Mouse (Mus musculus) heart, embryonic 11.5 days (tissue): ENCODE measurements around the gene Nr1h3. TPM values are rescaled to one million over a fixed set of nuclear protein-coding genes. Genes with fewer than 3 reads are reported as not detected.

Experiments used
- ATAC-seq: fragments of 200-750 bp; cut with Nextera tagmentation; replicated peaks from 2 replicates; pipeline ENCODE4 v1.8.0; 2017; ENCODE audit warnings: moderate library complexity; ENCODE audit not compliant: insufficient number of reproducible peaks, low FRiP score, low TSS enrichment
- H3K27ac ChIP-seq: fragments of 300-500 bp; sonication (generic); 2 replicates; pipeline ENCODE4 v1.5.1; 2014; ENCODE audit warnings: mild to moderate bottlenecking, low read depth, low read length
- H3K27me3 ChIP-seq: fragments of 300-500 bp; sonication (generic); 2 replicates; pipeline ENCODE4 v1.6.1; 2014; ENCODE audit warnings: mild to moderate bottlenecking, low read length, mixed read lengths; ENCODE audit not compliant: control insufficient read depth, insufficient read depth
- H3K36me3 ChIP-seq: fragments of 300-500 bp; sonication (generic); 2 replicates; pipeline ENCODE4 v1.6.1; 2014; ENCODE audit warnings: mild to moderate bottlenecking, low read length, moderate library complexity, mixed read lengths; ENCODE audit not compliant: control insufficient read depth, insufficient read depth
- H3K4me1 ChIP-seq: fragments of 300-500 bp; sonication (generic); 2 replicates; pipeline ENCODE4 v1.6.1; 2014; ENCODE audit warnings: low read length; ENCODE audit not compliant: control insufficient read depth, insufficient read depth
- H3K4me2 ChIP-seq: fragments of 300-500 bp; sonication (generic); 2 replicates; pipeline ENCODE4 v1.6.1; 2014; ENCODE audit warnings: mild to moderate bottlenecking, moderate library complexity
- H3K4me3 ChIP-seq: fragments of 300-500 bp; sonication (generic); 2 replicates; pipeline ENCODE4 v1.5.1; 2014; ENCODE audit warnings: low read depth, low read length
- H3K9ac ChIP-seq: fragments of 300-500 bp; sonication (generic); 2 replicates; pipeline ENCODE4 v1.6.1; 2014; ENCODE audit warnings: mild to moderate bottlenecking, low read depth, low read length, moderate library complexity
- H3K9me3 ChIP-seq: fragments of 300-500 bp; sonication (generic); replicated peaks from 2 replicates; pipeline ENCODE4 v1.6.1; 2016; ENCODE audit warnings: low read length; ENCODE audit not compliant: control insufficient read depth
- WGBS: fragments of 180-500 bp; shearing (Covaris S2); extraction: QIAGEN DNeasy Blood & Tissue Kit; methylation state at CpG from one replicate; pipeline ENCODE4 v1.1.7; 2014; ENCODE audit not compliant: insufficient replicate concordance; 5-methylcytosine and 5-hydroxymethylcytosine counted together
- polyA plus RNA-seq: library from polyadenylated mRNA; unstranded; fragments of >200 nt; fragmentation: Nextera tagmentation; extraction: Ambion mirVana; gene quantifications from 2 replicates; pipeline ENCODE4 v1.2.1, GENCODE M21; 2014

Nr1h3 gene
- polyA plus RNA-seq, 1 experiment from 2014 or later = 2.8 TPM

DNA sequence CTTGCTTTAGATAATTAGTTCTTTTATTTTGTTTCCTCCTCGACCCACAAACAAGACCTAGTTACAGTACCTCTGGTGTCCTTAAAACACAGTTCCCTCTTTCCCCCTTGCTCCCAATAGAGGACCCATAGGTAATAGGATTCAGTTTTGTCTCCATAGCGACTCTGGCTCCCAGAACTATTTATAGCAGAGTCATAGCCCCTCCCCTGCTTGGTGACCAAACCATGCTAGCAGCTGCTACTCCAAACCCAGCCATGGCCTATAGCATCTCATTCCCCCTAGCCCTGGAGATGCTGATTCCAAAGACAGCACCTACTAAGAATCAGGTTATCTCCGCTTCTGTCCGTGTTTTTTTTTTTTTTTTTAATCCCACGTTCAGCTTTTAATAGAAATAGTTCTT is 21.9 kb downstream of the Nr1h3 start:
- H3K36me3 ChIP-seq = 0 out of 2 replicates have a peak, but pooled peaks cover 4% of the 10 kb centered on the region
- H3K27ac ChIP-seq = no peak overlapping the region
- no peak overlapping the region for H3K4me2 ChIP-seq
- no peaks in the 10 kb centered on the region for H3K9me3 ChIP-seq
- no peaks in the 10 kb centered on the region for H3K27me3 ChIP-seq
- WGBS = 63% methylated on average over 5 of the region's 5 CpGs
- H3K9ac ChIP-seq = no peak overlapping the region
- no peak for ATAC-seq
- no peak overlapping the region for H3K4me3 ChIP-seq
- H3K4me1 ChIP-seq = peaks cover 11% of the 10 kb centered on the region

DNA sequence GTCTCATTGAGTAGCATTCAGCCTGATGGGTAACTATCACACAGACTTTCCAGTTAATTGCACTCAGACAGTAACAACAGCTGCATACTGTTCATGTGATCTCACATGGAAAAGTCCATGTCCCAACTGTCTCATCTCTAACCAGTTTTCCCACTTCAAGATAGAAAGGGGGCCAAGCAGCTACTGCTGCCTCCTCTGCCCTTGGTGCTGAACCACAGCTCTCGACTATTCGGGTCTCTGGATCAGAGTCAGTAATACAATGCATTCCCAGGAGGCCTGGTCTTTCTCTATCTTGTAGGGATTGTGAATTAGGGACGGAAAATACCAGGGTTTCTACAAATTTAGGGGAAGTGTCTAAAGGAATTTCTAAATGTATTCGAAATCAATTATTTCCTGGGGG is 22.8 kb downstream of the Nr1h3 start:
- Histone ChIP-seq H3K36me3 (0 out of 2 replicates have a peak, but pooled peaks cover 4% of the 10 kb centered on the region), H3K4me2 (no peak overlapping the region), H3K27ac (no peak overlapping the region), H3K9ac (no peak overlapping the region), H3K4me3 (no peak overlapping the region), H3K27me3 (no peaks in the 10 kb centered on the region), H3K9me3 (no peaks in the 10 kb centered on the region), H3K4me1 (peaks cover 11% of the 10 kb centered on the region)
- no peak for ATAC-seq
- 27% methylated on average over 4 of the region's 4 CpGs for WGBS

DNA sequence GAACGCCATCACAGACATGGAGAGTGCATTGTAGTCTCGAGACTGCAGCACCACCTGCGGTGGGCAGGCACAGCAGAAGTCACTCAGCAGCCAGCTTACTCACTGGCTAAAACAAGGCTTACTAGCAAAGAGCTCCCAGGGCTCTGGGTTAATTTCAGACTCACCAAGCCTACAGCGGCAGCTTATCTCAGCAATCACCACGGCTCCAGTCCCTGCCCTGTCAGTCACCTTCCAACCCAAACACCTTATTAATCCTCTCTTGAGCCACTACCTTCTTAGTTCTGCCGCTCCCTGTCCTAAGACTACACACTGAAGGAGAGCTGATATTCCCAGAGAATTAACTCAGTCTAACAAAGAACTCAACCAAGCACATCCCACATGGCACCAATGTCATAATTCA is 26.4 kb downstream of the Nr1h3 start:
- no peak overlapping the region for H3K9ac ChIP-seq
- H3K27ac ChIP-seq = no peak overlapping the region
- ATAC-seq = no peak
- H3K36me3 ChIP-seq = 0 out of 2 replicates have a peak, but pooled peaks cover 4% of the 10 kb centered on the region
- no peaks in the 10 kb centered on the region for H3K27me3 ChIP-seq
- no peaks in the 10 kb centered on the region for H3K9me3 ChIP-seq
- WGBS = 45% methylated on average over 6 of the region's 6 CpGs
- no peak overlapping the region for H3K4me2 ChIP-seq
- H3K4me1 ChIP-seq = no peaks in the 10 kb centered on the region
- no peak overlapping the region for H3K4me3 ChIP-seq

DNA sequence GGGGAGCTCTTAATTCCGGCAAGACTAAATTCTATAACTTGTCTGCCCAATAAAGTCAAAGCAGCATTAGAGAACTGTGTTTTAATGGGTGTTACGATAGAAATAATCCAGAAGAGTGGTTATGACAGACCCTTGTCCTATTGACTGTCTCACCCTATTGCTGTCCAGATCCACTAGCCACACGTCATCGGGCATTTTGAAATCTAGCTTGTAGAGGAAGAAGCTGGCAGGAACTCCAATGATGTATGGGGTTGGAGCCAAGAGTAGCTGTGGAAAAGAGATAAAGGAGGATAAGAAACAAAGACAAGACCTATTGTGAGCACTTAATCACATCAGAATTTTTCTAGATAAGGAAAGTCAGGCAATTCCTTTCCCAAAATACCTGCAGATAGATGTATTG is 27.1 kb downstream of the Nr1h3 start:
- 70% methylated on average over 4 of the region's 4 CpGs for WGBS
- H3K4me1 ChIP-seq = no peaks in the 10 kb centered on the region
- no peak overlapping the region for H3K9ac ChIP-seq
- no peak overlapping the region for H3K27ac ChIP-seq
- no peak overlapping the region for H3K4me2 ChIP-seq
- no peaks in the 10 kb centered on the region for H3K27me3 ChIP-seq
- no peak for ATAC-seq
- no peak overlapping the region for H3K4me3 ChIP-seq
- H3K9me3 ChIP-seq = no peaks in the 10 kb centered on the region
- 0 out of 2 replicates have a peak, but pooled peaks cover 4% of the 10 kb centered on the region for H3K36me3 ChIP-seq

DNA sequence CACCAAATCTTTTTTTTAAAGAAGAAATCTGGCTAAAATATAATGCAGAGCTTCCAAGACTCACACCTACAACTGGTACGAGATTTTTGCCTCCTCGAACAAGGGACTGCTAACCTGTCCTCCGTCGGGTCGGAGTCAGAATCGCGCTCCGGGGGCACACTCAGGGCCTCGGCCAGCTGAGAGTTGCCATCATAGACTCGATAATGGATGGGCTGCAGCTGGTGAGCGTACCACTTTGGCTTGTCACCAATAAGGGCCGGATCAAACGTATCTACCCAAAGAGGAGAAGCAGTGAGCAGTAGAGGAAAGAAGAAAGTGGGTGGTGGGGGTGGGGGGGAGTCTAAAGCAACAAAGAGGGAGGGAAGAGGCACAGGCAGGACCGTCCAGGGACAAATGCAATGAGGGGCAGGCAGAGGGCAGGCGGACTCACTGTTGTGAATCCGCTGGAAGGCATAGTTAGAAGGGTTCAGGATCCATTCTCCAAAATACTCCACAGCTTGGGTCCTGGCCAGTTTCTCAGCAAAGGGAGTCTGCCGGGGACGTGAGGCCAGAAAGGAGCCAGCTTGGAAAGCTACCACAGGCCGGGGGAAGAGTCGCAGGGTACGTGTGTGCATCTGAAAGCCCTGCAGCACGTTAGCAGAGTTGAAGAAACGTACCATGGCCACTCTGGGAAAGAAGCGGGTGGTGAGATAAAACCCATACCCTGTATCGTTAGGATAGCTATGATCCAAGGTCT is 32.9 kb downstream of the Nr1h3 start:
- H3K4me1 ChIP-seq = no peaks in the 10 kb centered on the region
- H3K27me3 ChIP-seq = no peaks in the 10 kb centered on the region
- no peak overlapping the region for H3K27ac ChIP-seq
- H3K4me2 ChIP-seq = no peak overlapping the region
- no peaks in the 10 kb centered on the region for H3K36me3 ChIP-seq
- H3K9me3 ChIP-seq = no peaks in the 10 kb centered on the region
- no peak overlapping the region for H3K9ac ChIP-seq
- no peak overlapping the region for H3K4me3 ChIP-seq
- no peak for ATAC-seq
- 73% methylated on average over 25 of the region's 25 CpGs for WGBS

DNA sequence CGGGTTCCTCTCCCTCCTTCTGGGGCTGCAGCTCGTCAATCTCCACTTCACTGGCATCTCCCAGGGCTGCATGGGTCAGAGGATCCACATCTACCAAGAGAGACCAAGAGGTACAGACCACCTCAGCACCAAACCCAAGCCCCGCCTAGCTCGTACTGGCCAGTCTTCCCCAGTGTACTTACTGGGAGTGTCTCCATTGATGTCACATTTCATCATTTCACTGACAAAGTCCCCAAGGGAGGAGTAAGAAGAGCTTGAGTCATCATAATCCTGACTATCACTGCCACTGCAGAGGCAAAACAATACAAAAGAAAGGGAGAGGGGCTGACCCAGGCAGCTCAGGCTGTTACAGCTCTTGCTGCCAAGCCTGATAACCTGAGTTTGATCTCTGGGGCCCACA is 35.0 kb downstream of the Nr1h3 start:
- no peaks in the 10 kb centered on the region for H3K27me3 ChIP-seq
- H3K4me3 ChIP-seq = no peak overlapping the region
- H3K36me3 ChIP-seq = no peaks in the 10 kb centered on the region
- 49% methylated on average over 4 of the region's 4 CpGs for WGBS
- ATAC-seq = no peak
- H3K4me1 ChIP-seq = no peaks in the 10 kb centered on the region
- no peak overlapping the region for H3K27ac ChIP-seq
- H3K9ac ChIP-seq = no peak overlapping the region
- H3K9me3 ChIP-seq = no peaks in the 10 kb centered on the region
- no peak overlapping the region for H3K4me2 ChIP-seq

DNA sequence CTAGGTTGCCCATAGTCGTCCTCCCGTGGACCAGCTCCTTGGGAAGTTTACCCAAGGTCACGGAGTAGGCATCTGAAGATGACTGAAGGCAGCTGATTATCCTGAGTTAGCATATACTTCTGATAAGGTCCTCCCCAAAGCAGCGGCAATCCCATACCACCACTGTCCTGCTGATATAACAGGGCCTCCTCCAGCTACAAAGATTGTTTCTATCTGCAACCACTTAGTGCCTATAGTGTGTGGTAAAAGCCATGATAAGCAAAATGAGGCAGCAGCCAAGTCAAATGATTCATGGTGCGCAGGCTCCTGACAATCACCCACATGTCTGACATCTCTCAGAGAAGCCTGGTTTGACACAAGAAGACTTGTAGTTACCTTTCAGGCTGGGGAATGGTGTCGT is 37.6 kb downstream of the Nr1h3 start:
- ATAC-seq = no peak; the same call in 1 of the 2 replicates
- H3K27me3 ChIP-seq = no peaks in the 10 kb centered on the region
- no peaks in the 10 kb centered on the region for H3K36me3 ChIP-seq
- no peak overlapping the region for H3K9ac ChIP-seq
- H3K9me3 ChIP-seq = no peaks in the 10 kb centered on the region
- no peak overlapping the region for H3K4me3 ChIP-seq
- no peak overlapping the region for H3K4me2 ChIP-seq
- H3K27ac ChIP-seq = no peak overlapping the region
- WGBS = 44% methylated on average over 6 of the region's 6 CpGs
- H3K4me1 ChIP-seq = peaks cover under 1% of the 10 kb centered on the region; the same call in 1 of the 2 replicates

DNA sequence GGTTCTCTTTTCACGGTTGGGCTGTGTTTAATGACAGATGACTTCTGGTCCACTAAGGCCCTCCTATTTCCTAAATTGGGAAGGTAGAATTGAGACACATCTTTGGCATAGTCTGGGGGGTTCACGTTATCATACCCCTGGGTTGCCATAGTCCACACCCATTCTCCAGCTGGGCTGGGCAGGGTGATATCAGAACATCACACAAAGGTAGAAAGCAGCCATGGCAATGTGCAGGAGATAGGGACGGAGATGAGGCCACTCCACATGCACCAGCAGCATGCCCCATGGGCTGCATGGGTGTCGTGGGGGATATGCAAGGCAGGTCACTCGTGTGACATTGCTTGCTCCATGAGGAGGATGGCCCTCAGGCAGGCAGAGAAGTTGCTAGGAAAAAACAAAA is 39.1 kb downstream of the Nr1h3 start:
- Histone ChIP-seq H3K27me3 (no peaks in the 10 kb centered on the region), H3K36me3 (no peaks in the 10 kb centered on the region), H3K4me2 (no peak overlapping the region), H3K27ac (no peak overlapping the region), H3K4me1 (peaks cover 4% of the 10 kb centered on the region; the same call in 1 of the 2 replicates), H3K9ac (no peak overlapping the region), H3K9me3 (no peaks in the 10 kb centered on the region), H3K4me3 (no peak overlapping the region)
- ATAC-seq = no peak
- WGBS = 85% methylated on average over 5 of the region's 5 CpGs

DNA sequence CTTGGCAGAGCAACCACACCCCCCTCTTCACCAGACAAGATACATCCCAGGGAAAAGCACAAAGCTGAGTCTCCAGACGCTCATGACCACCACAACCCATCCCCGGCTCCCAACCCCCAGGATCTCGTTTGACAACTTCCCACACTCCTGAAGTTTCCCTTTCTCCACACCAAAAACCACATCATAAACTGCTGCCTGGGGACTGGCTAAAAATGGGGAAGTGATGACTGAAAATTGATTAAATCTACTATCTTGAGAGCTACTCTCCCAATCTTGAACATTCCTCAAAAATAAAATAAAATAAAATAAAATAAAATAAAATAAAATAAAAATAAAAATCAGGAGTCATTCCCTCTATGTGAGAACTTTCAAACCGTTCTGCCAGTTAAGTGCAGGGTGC is 39.7 kb downstream of the Nr1h3 start:
- no peak for ATAC-seq
- no peaks in the 10 kb centered on the region for H3K27me3 ChIP-seq

More for the DNA sequence above, 39.7 kb downstream of the Nr1h3 start:
- no peak overlapping the region for H3K27ac ChIP-seq
- H3K9ac ChIP-seq = no peak overlapping the region
- no peaks in the 10 kb centered on the region for H3K36me3 ChIP-seq
- no peaks in the 10 kb centered on the region for H3K9me3 ChIP-seq
- 81% methylated on average over 4 of the region's 4 CpGs for whole genome bisulfite sequencing
- no peak overlapping the region for H3K4me3 ChIP-seq
- H3K4me1 ChIP-seq = peaks cover 4% of the 10 kb centered on the region; the same call in 1 of the 2 replicates
- no peak overlapping the region for H3K4me2 ChIP-seq
